Mouse (Mus musculus) CD4-positive, CD25-positive, alpha-beta regulatory T cell, adult 2 months (primary cell): ENCODE results near the gene Krt27.
A peak's percentile ranks its signal among the peaks of the same experiment; 100 is the strongest.

ENCODE experiments used
- DNase-seq: peaks from one replicate; pipeline ENCODE4 v3.0.0-alpha.2; 2012; ENCODE audit warnings: low read depth, low spot score

Krt27 gene

GRCm38 (mm10) chr11:99351004-99351403 is at the start of gene Krt27:
TSS of gene Krt27 (minus strand) at chr11:99351104.
- DNase-seq = no peak

- DNase-seq = no peak
These were observed 49.1 kb upstream of the Krt27 start for GRCm38 (mm10) chr11:99399956-99400549.

- DNase-seq = no peak
These were observed 47.9 kb upstream of the Krt27 start for GRCm38 (mm10) chr11:99398832-99399231.

- DNase-seq = no peak
These were observed 47.2 kb upstream of the Krt27 start for GRCm38 (mm10) chr11:99398084-99398483.

- DNase-seq = no peak
These were observed 45.8 kb upstream of the Krt27 start for GRCm38 (mm10) chr11:99396661-99397060.

GRCm38 (mm10) chr11:99396034-99396433 is 45.1 kb upstream of the Krt27 start:
- no peak for DNase-seq

GRCm38 (mm10) chr11:99392492-99392891 is 41.6 kb upstream of the Krt27 start:
- no peak for DNase-seq

GRCm38 (mm10) chr11:99391375-99391774 is 40.5 kb upstream of the Krt27 start:
- DNase-seq = no peak

- no peak for DNase-seq
These were observed 40.0 kb upstream of the Krt27 start for GRCm38 (mm10) chr11:99390866-99391265.

GRCm38 (mm10) chr11:99389264-99389663 is 38.4 kb upstream of the Krt27 start, which contains the start of gene Krt10:
TSS of gene Krt10 (minus strand) at chr11:99389364.
- no peak for DNase-seq

- no peak for DNase-seq
These were observed 37.8 kb upstream of the Krt27 start for GRCm38 (mm10) chr11:99388661-99389060.

GRCm38 (mm10) chr11:99385813-99386721 is 35.2 kb upstream of the Krt27 start:
- peak; percentile 82 for DNase-seq

GRCm38 (mm10) chr11:99379568-99379967 is 28.7 kb upstream of the Krt27 start:
- peak; percentile 86 for DNase-seq

GRCm38 (mm10) chr11:99374803-99375202 is 23.9 kb upstream of the Krt27 start, which contains the start of gene Krt28:
TSS of gene Krt28 (minus strand) at chr11:99374903.
- DNase-seq = no peak

- DNase-seq = peak; percentile 17
These were observed 19.0 kb upstream of the Krt27 start for GRCm38 (mm10) chr11:99369853-99370451.

GRCm38 (mm10) chr11:99369229-99369628 is 18.3 kb upstream of the Krt27 start:
- DNase-seq = no peak

GRCm38 (mm10) chr11:99366791-99367190 is 15.9 kb upstream of the Krt27 start:
- peak; percentile 16 for DNase-seq

- peak; percentile 56 for DNase-seq
These were observed 13.5 kb upstream of the Krt27 start for GRCm38 (mm10) chr11:99364412-99364811.

GRCm38 (mm10) chr11:99361423-99361822 is 10.5 kb upstream of the Krt27 start:
- no peak for DNase-seq

GRCm38 (mm10) chr11:99339299-99339847 is 11.5 kb downstream of the Krt27 start:
- DNase-seq = no peak

- no peak for DNase-seq
These were observed 13.0 kb downstream of the Krt27 start, which contains the start of gene Krt26 for GRCm38 (mm10) chr11:99337866-99338265. TSS of gene Krt26 (minus strand) at chr11:99337966.

GRCm38 (mm10) chr11:99333426-99333825 is 17.5 kb downstream of the Krt27 start:
- DNase-seq = no peak
